Mouse (Mus musculus): ENCODE results near the gene Cfap298.

DNA sequence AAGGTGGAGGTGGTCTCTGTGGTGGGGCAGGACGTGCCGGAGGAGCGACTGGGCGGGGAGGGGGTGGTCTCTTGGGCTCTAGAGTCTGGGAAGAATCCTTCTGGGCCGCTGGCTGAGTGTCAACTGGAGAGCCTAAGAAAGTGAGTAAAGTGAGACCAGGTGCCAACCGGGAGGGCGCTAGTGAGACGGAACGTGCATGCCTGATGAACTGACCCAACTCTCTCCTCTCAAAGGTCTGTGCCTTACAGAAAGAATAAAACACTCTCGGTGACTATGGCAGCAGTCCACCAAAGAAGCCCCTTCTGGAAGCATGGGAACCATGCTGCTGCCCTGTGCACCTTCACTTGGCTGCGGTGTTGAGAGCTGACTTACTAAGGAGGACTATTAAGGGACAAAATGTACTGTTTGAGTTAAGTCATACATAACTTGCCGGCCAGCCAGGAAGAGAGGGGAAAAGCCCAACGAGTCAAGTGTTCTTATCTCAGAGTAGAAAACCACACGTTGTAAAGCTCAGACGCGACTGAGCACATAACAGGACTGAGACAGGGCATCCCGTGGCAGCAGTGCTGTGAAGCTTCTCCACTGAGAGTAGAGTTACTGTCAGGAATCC, 15.5 kb upstream of the Cfap298 start:
- peak; percentile 42 for TF ChIP-seq CTCF (IDR thresholded peaks at IDR 0.05; ENCODE audit: low read depth)
- TF ChIP-seq EP300 (IDR thresholded peaks at IDR 0.05; ENCODE audit: low read depth), result no peak
